15 mouse cellular contexts compared by ENCODE assay signal in the genomic region with DNA sequence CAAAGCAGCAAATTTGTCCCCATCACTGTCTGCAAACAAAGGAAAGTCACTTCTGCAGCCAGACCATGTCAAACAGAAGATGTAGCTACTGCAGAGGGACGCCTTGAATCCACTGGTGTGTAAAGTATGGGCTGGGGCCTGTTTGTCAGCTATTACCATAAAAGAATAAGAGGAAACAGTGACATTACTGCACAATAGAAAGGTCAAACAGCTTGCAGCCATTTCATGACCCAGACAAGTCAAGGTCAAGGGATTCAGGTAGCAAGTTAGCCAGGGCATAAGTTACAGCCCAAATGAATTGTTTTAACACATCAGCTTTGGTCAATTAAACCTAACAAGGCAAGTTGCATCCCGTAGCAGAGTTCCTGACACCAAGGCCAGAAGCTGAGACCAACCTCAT.
DNase-seq lines count a peak whose midpoint lies in the region; ATAC-seq lines count a peak whose summit lies in the region.
"Had no signal": no experiment of that assay in that cellular context is flagged by ENCODE, and none has a peak within 500 bp of the region (broad histone marks: within the 10 kb centered on the region; RNA-seq: fewer than 3 reads in every experiment).

No protein-coding gene starts in this region.

- WGBS in heart, embryonic 14.5 days = 56% methylated on average over 2 of the region's 2 CpGs
- 13% methylated on average over 2 of the region's 2 CpGs for WGBS in midbrain, embryonic 14.5 days
- 35% methylated on average over 2 of the region's 2 CpGs for WGBS in midbrain, embryonic 13.5 days
- WGBS in forebrain, embryonic 16.5 days = 34% methylated on average over 2 of the region's 2 CpGs
- 12% methylated on average over 2 of the region's 2 CpGs for WGBS in neural tube, embryonic 14.5 days

- peak overlapping the region; percentile 26; the same call in 1 of the 2 replicates for H3K4me2 ChIP-seq in heart, embryonic 14.5 days (ENCODE audit: low read length)
- H3K4me2 ChIP-seq in midbrain, embryonic 14.5 days (ENCODE audit: low read length) = 0 out of 2 replicates have a peak overlapping the region, but pooled peaks have one; percentile 1
- no peak overlapping the region for H3K4me2 ChIP-seq in midbrain, embryonic 13.5 days (replicated peaks)
- peak overlapping the region; percentile 46 for H3K4me2 ChIP-seq in forebrain, embryonic 16.5 days (ENCODE audit: low read length)
- H3K4me2 ChIP-seq in neural tube, embryonic 14.5 days (ENCODE audit: low read depth, low read length) = no peak overlapping the region
- H3K4me2 ChIP-seq: limb, embryonic 12.5 days had no signal

- H3K27ac ChIP-seq in heart, embryonic 14.5 days (replicated peaks in 1 of 2; ENCODE audit: control insufficient read depth in 1 of 2, insufficient read depth in 1 of 2, low read depth in 2 of 2, low read length in 2 of 2) = peak overlapping the region; percentile 27 to 30; a peak in 3 of 4 replicates
- no peak overlapping the region for H3K27ac ChIP-seq in midbrain, embryonic 14.5 days (replicated peaks; ENCODE audit: low read depth, low read length)
- no peak overlapping the region for H3K27ac ChIP-seq in midbrain, embryonic 13.5 days
- H3K27ac ChIP-seq in forebrain, embryonic 16.5 days (ENCODE audit: low read length) = peak overlapping the region; percentile 33; the same call in 1 of the 2 replicates
- 0 out of 2 replicates have a peak overlapping the region, but pooled peaks have one; percentile 5 for H3K27ac ChIP-seq in neural tube, embryonic 14.5 days (ENCODE audit: low read depth, low read length)
- H3K27ac ChIP-seq: limb, embryonic 12.5 days; macrophage had no signal

- no peak for ATAC-seq in heart, embryonic 14.5 days (ENCODE audit: insufficient number of reproducible peaks, insufficient read depth, low FRiP score, low read depth)
- ATAC-seq in midbrain, embryonic 14.5 days (ENCODE audit: low FRiP score, low TSS enrichment) = no peak
- no peak for ATAC-seq in midbrain, embryonic 13.5 days
- no peak for ATAC-seq in forebrain, embryonic 16.5 days
- ATAC-seq in neural tube, embryonic 14.5 days (ENCODE audit: low read depth) = no peak

- intact Hi-C loops in heart, postnatal 36 days (cut with DNase I) = no loop called here

- no peaks in the 10 kb centered on the region for H3K27me3 ChIP-seq in heart, embryonic 14.5 days (ENCODE audit: control insufficient read depth, insufficient read depth, low read length)
- no peaks in the 10 kb centered on the region for H3K27me3 ChIP-seq in midbrain, embryonic 14.5 days (ENCODE audit: control insufficient read depth, insufficient read depth, low read length)
- no peaks in the 10 kb centered on the region for H3K27me3 ChIP-seq in midbrain, embryonic 13.5 days
- H3K27me3 ChIP-seq in forebrain, embryonic 16.5 days (replicated peaks; ENCODE audit: control insufficient read depth, insufficient read depth, low read length) = no peaks in the 10 kb centered on the region
- no peaks in the 10 kb centered on the region for H3K27me3 ChIP-seq in neural tube, embryonic 14.5 days (ENCODE audit: control insufficient read depth, insufficient read depth, low read length)
- H3K27me3 ChIP-seq: CH12.LX; limb, embryonic 12.5 days had no signal

- H3K4me3 ChIP-seq in heart, embryonic 14.5 days (ENCODE audit: control insufficient read depth in 1 of 2, insufficient read depth in 1 of 2, low read depth in 1 of 2, low read length in 2 of 2) = no peak overlapping the region
- no peak overlapping the region for H3K4me3 ChIP-seq in midbrain, embryonic 14.5 days (replicated peaks; ENCODE audit: low read depth, low read length)
- no peak overlapping the region for H3K4me3 ChIP-seq in midbrain, embryonic 13.5 days (replicated peaks)
- peak overlapping the region; percentile 26 for H3K4me3 ChIP-seq in forebrain, embryonic 16.5 days (replicated peaks; ENCODE audit: low read length)
- H3K4me3 ChIP-seq in neural tube, embryonic 14.5 days (ENCODE audit: low read depth, low read length) = no peak overlapping the region
- H3K4me3 ChIP-seq: erythroblast, embryonic 14.5 days; limb, embryonic 12.5 days had no signal

- no peak overlapping the region for H3K9ac ChIP-seq in heart, embryonic 14.5 days (ENCODE audit: low read length)
- H3K9ac ChIP-seq in midbrain, embryonic 14.5 days (replicated peaks; ENCODE audit: low read length) = no peak overlapping the region
- H3K9ac ChIP-seq in midbrain, embryonic 13.5 days (replicated peaks) = no peak overlapping the region
- H3K9ac ChIP-seq in forebrain, embryonic 16.5 days (replicated peaks; ENCODE audit: low read depth, low read length) = peak overlapping the region; percentile 37; the same call in 1 of the 2 replicates
- no peak overlapping the region for H3K9ac ChIP-seq in neural tube, embryonic 14.5 days (replicated peaks; ENCODE audit: low read depth, low read length)
- H3K9ac ChIP-seq: limb, embryonic 12.5 days had no signal

- H3K36me3 ChIP-seq in heart, embryonic 14.5 days (ENCODE audit: control insufficient read depth, insufficient read depth, low read length) = peaks cover 50% of the 10 kb centered on the region
- no peaks in the 10 kb centered on the region for H3K36me3 ChIP-seq in midbrain, embryonic 14.5 days (ENCODE audit: control insufficient read depth, insufficient read depth, low read length)
- no peaks in the 10 kb centered on the region for H3K36me3 ChIP-seq in midbrain, embryonic 13.5 days
- H3K36me3 ChIP-seq in forebrain, embryonic 16.5 days (ENCODE audit: control insufficient read depth, insufficient read depth) = no peaks in the 10 kb centered on the region
- H3K36me3 ChIP-seq in neural tube, embryonic 14.5 days (ENCODE audit: control insufficient read depth, insufficient read depth, low read length) = no peaks in the 10 kb centered on the region

- peaks cover 11 to 58% of the 10 kb centered on the region in 2 experiments for H3K4me1 ChIP-seq in heart, embryonic 14.5 days (ENCODE audit: control insufficient read depth in 2 of 2, insufficient read depth in 2 of 2, low read length in 2 of 2)
- peaks cover 7% of the 10 kb centered on the region; the same call in 1 of the 2 replicates for H3K4me1 ChIP-seq in midbrain, embryonic 14.5 days (ENCODE audit: control insufficient read depth, insufficient read depth, low read length)
- H3K4me1 ChIP-seq in midbrain, embryonic 13.5 days (replicated peaks) = peaks cover 31% of the 10 kb centered on the region
- H3K4me1 ChIP-seq in forebrain, embryonic 16.5 days (replicated peaks; ENCODE audit: control insufficient read depth, insufficient read depth, low read length) = peaks cover 55% of the 10 kb centered on the region
- H3K4me1 ChIP-seq in neural tube, embryonic 14.5 days (ENCODE audit: control insufficient read depth, insufficient read depth, low read length) = peaks cover 10% of the 10 kb centered on the region

- no peaks in the 10 kb centered on the region for H3K9me3 ChIP-seq in heart, embryonic 14.5 days (ENCODE audit: control insufficient read depth, low read length)
- no peaks in the 10 kb centered on the region for H3K9me3 ChIP-seq in midbrain, embryonic 14.5 days (ENCODE audit: control insufficient read depth, low read length)
- H3K9me3 ChIP-seq in midbrain, embryonic 13.5 days = no peaks in the 10 kb centered on the region
- no peaks in the 10 kb centered on the region for H3K9me3 ChIP-seq in forebrain, embryonic 16.5 days (ENCODE audit: control insufficient read depth, low read length)
- H3K9me3 ChIP-seq in neural tube, embryonic 14.5 days (ENCODE audit: control insufficient read depth, low read length) = no peaks in the 10 kb centered on the region

- no peak for DNase-seq in heart, postnatal 36 days
- no peak for DNase-seq in midbrain, embryonic 14.5 days
- DNase-seq in kidney, postnatal 4 days = no peak
- DNase-seq: cerebellum, adult 9-11 months; kidney, adult 8-10 months; layer of hippocampus, adult 9-11 months; thymus, postnatal 25 days had no signal

Comparison
In these comparisons a context has a peak if more than half of its experiments do, and no peak if none do; other contexts are left out.
1. H3K4me2 ChIP-seq: peak in heart, embryonic 14.5 days (single experiment), midbrain, embryonic 14.5 days (single experiment) and forebrain, embryonic 16.5 days (single experiment); none in midbrain, embryonic 13.5 days (single experiment) and neural tube, embryonic 14.5 days (single experiment).
2. H3K27ac ChIP-seq: peak in heart, embryonic 14.5 days (2 of 2), forebrain, embryonic 16.5 days (single experiment) and neural tube, embryonic 14.5 days (single experiment); none in midbrain, embryonic 14.5 days (single experiment) and midbrain, embryonic 13.5 days (single experiment).